Mouse (Mus musculus) stomach, embryonic 14.5 days (tissue): ENCODE measurements at regions not wholly inside any gene's neighbourhood (a gene's known extent, or its start where the extent isn't known, plus 50 kb on each side); places are given as distances from the start of the nearest gene placed in this dataset.

Experiments
- ATAC-seq: fragments of 200-750 bp; cut with Nextera tagmentation; 2 replicates; pipeline ENCODE4 v1.8.0; 2017; ENCODE audit warnings: low read depth, moderate TSS enrichment; ENCODE audit not compliant: insufficient number of reproducible peaks, insufficient read depth, low FRiP score
- H3K27ac ChIP-seq: fragments of 300-500 bp; sonication (generic); 2 replicates; pipeline ENCODE4 v1.5.1; 2014; ENCODE audit warnings: mild to moderate bottlenecking, low read length, moderate library complexity, mixed read lengths
- H3K27me3 ChIP-seq: fragments of 300-500 bp; sonication (generic); 2 replicates; pipeline ENCODE4 v1.6.1; 2014; ENCODE audit warnings: low read length, control low read depth, mixed read lengths; ENCODE audit not compliant: control insufficient read depth, insufficient read depth
- H3K36me3 ChIP-seq: fragments of 300-500 bp; sonication (generic); 2 replicates; pipeline ENCODE4 v1.6.1; 2014; ENCODE audit warnings: mild to moderate bottlenecking, control low read depth, low read length, moderate library complexity, mixed read lengths; ENCODE audit not compliant: control insufficient read depth, insufficient read depth
- H3K4me1 ChIP-seq: fragments of 300-500 bp; sonication (generic); 2 replicates; pipeline ENCODE4 v1.6.1; 2014; ENCODE audit warnings: low read length, control low read depth, mixed read lengths; ENCODE audit not compliant: control insufficient read depth, insufficient read depth
- H3K4me2 ChIP-seq: fragments of 300-500 bp; sonication (generic); replicated peaks from 2 replicates; pipeline ENCODE4 v1.6.1; 2014; ENCODE audit warnings: low read depth, low read length, control low read depth
- H3K4me3 ChIP-seq: fragments of 300-500 bp; sonication (generic); 2 replicates; pipeline ENCODE4 v1.5.1; 2014; ENCODE audit warnings: low read depth, low read length, control low read depth
- H3K9ac ChIP-seq: fragments of 300-500 bp; sonication (generic); replicated peaks from 2 replicates; pipeline ENCODE4 v1.6.1; 2014; ENCODE audit warnings: low read depth, mild to moderate bottlenecking, control low read depth, low read length, moderate library complexity, mixed read lengths
- H3K9me3 ChIP-seq: fragments of 300-500 bp; sonication (generic); 2 replicates; pipeline ENCODE4 v1.6.1; 2016; ENCODE audit warnings: low read depth, low read length, control low read depth; ENCODE audit not compliant: control insufficient read depth
- WGBS: fragments of 180-500 bp; shearing (Covaris S2); extraction: QIAGEN DNeasy Blood & Tissue Kit; methylation state at CpG from one replicate; pipeline ENCODE4 v1.1.7; 2014; 5-methylcytosine and 5-hydroxymethylcytosine counted together

- no peak overlapping the region for H3K27ac ChIP-seq
- WGBS: 61% methylated on average over 1 of the region's 1 CpGs
Observed at GRCm38 (mm10) chr19:18343003-18343402, 288.6 kb downstream of the Ostf1 start.

GRCm38 (mm10) chr19:18337819-18338555, 293.6 kb downstream of the Ostf1 start:
- no peak overlapping the region for H3K4me3 ChIP-seq
- 89% methylated on average over 7 of the region's 7 CpGs for WGBS
- H3K27ac ChIP-seq: no peak overlapping the region
- H3K4me2 ChIP-seq: no peak overlapping the region
- no peak for ATAC-seq
- H3K9ac ChIP-seq: no peak overlapping the region
- no peaks in the 10 kb centered on the region for H3K9me3 ChIP-seq
- no peaks in the 10 kb centered on the region for H3K27me3 ChIP-seq
- H3K4me1 ChIP-seq: no peaks in the 10 kb centered on the region
- no peaks in the 10 kb centered on the region for H3K36me3 ChIP-seq

More at GRCm38 (mm10) chr19:18343003-18343402, 288.6 kb downstream of the Ostf1 start:
- Histone ChIP-seq H3K27me3 (no peaks in the 10 kb centered on the region), H3K4me2 (no peak overlapping the region), H3K36me3 (no peaks in the 10 kb centered on the region), H3K4me1 (no peaks in the 10 kb centered on the region), H3K9me3 (no peaks in the 10 kb centered on the region), H3K9ac (no peak overlapping the region), H3K4me3 (no peak overlapping the region)
- no peak for ATAC-seq

GRCm38 (mm10) chr19:18336637-18337036, 295.0 kb downstream of the Ostf1 start:
- Histone ChIP-seq H3K27ac (no peak overlapping the region), H3K9me3 (no peaks in the 10 kb centered on the region), H3K4me3 (no peak overlapping the region), H3K36me3 (no peaks in the 10 kb centered on the region), H3K4me2 (no peak overlapping the region), H3K9ac (no peak overlapping the region), H3K4me1 (no peaks in the 10 kb centered on the region), H3K27me3 (no peaks in the 10 kb centered on the region)
- no peak for ATAC-seq
- WGBS: 79% methylated on average over 4 of the region's 4 CpGs

GRCm38 (mm10) chr19:18334639-18335038, 297.0 kb downstream of the Ostf1 start:
- Histone ChIP-seq H3K36me3 (no peaks in the 10 kb centered on the region), H3K9me3 (no peaks in the 10 kb centered on the region), H3K27ac (no peak overlapping the region), H3K9ac (no peak overlapping the region), H3K27me3 (no peaks in the 10 kb centered on the region), H3K4me1 (no peaks in the 10 kb centered on the region), H3K4me3 (no peak overlapping the region), H3K4me2 (no peak overlapping the region)
- WGBS: 72% methylated on average over 7 of the region's 7 CpGs
- no peak for ATAC-seq

- no peaks in the 10 kb centered on the region for H3K27me3 ChIP-seq
- no peak for ATAC-seq
- WGBS: 74% methylated on average over 7 of the region's 7 CpGs
Observed at GRCm38 (mm10) chr19:18331811-18332210, 299.8 kb downstream of the Ostf1 start.

GRCm38 (mm10) chr19:18329421-18329820, 302.2 kb downstream of the Ostf1 start:
- Histone ChIP-seq H3K9ac (no peak overlapping the region), H3K4me2 (no peak overlapping the region), H3K27ac (no peak overlapping the region), H3K4me3 (no peak overlapping the region), H3K4me1 (no peaks in the 10 kb centered on the region), H3K9me3 (no peaks in the 10 kb centered on the region), H3K36me3 (no peaks in the 10 kb centered on the region), H3K27me3 (no peaks in the 10 kb centered on the region)
- WGBS: 75% methylated on average over 2 of the region's 2 CpGs
- no peak for ATAC-seq

More at GRCm38 (mm10) chr19:18331811-18332210, 299.8 kb downstream of the Ostf1 start:
- H3K4me1 ChIP-seq: no peaks in the 10 kb centered on the region
- no peaks in the 10 kb centered on the region for H3K36me3 ChIP-seq
- H3K9ac ChIP-seq: no peak overlapping the region
- no peak overlapping the region for H3K27ac ChIP-seq
- H3K4me3 ChIP-seq: no peak overlapping the region
- no peak overlapping the region for H3K4me2 ChIP-seq
- H3K9me3 ChIP-seq: no peaks in the 10 kb centered on the region

- no peak for ATAC-seq
- H3K4me2 ChIP-seq: no peak overlapping the region
- H3K4me1 ChIP-seq: no peaks in the 10 kb centered on the region
- H3K9me3 ChIP-seq: no peaks in the 10 kb centered on the region
- H3K27ac ChIP-seq: no peak overlapping the region
- H3K36me3 ChIP-seq: no peaks in the 10 kb centered on the region
- H3K4me3 ChIP-seq: no peak overlapping the region
- no peaks in the 10 kb centered on the region for H3K27me3 ChIP-seq
- WGBS: 91% methylated on average over 1 of the region's 1 CpGs
- no peak overlapping the region for H3K9ac ChIP-seq
Observed at GRCm38 (mm10) chr19:18318391-18318944, 313.2 kb downstream of the Ostf1 start.

- no peak overlapping the region for H3K9ac ChIP-seq
- H3K4me1 ChIP-seq: no peaks in the 10 kb centered on the region
- no peak overlapping the region for H3K4me3 ChIP-seq
- no peaks in the 10 kb centered on the region for H3K27me3 ChIP-seq
- 82% methylated on average over 1 of the region's 1 CpGs for WGBS
- H3K27ac ChIP-seq: no peak overlapping the region
- no peaks in the 10 kb centered on the region for H3K36me3 ChIP-seq
- no peak overlapping the region for H3K4me2 ChIP-seq
- no peak for ATAC-seq
- no peaks in the 10 kb centered on the region for H3K9me3 ChIP-seq
Observed at GRCm38 (mm10) chr19:18273415-18273814, 358.2 kb downstream of the Ostf1 start.
